Mouse (Mus musculus) lung, postnatal 25 days (tissue): ENCODE data around the gene Hormad2.

ENCODE experiments used
- DNase-seq: peaks from one replicate; pipeline ENCODE4 v3.0.0; 2022; ENCODE audit warnings: low spot score

The Hormad2 gene

DNA sequence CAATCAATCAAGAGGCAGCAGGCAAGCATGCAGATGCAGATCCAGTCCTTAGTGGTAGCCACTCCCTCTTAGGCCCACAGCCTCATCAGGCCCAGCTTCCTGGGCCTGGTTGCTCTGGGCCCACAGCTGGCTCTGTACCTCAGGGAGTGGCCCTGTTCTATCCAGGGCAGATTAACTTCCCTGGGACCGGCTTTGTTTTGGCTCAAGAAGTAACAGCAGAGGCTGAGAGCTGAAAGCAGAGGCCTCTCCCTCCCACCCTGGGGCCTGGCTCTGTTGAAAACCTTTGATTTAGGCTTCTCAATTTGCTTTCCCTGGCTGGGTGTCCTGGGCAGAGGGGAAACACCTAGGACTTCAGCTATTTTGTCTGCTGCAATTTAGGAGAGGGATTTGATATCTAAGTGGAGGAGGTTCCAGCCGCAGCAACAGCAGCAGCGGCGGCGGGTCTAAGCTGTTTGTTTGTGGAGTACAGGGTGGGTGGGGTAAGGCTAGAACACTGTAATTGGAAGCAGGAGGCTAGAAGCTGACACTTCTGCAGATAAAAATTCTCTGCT is 138.5 kb downstream of the Hormad2 start:
- DNase-seq, result no peak

DNA sequence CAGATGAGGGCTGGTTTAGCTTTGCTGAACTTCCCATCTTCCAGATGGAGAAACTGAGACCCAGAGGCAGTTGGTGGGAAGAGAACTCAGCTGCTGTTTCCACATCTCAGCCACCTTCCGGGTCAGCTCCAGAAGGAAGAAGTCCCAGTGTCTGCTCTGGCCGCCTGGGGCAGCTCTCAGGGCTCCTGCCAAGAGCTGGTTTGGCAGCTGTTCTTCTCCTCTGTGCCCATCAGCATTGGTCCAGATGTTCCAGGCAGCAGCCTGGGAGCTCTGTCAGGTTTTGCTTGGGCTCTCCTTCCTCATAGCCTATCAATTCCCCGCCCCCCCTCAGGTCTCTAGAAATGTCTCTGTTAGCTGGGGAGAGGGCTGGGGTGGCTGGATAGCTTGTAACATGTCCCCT is 140.2 kb downstream of the Hormad2 start:
- no peak for DNase-seq

DNA sequence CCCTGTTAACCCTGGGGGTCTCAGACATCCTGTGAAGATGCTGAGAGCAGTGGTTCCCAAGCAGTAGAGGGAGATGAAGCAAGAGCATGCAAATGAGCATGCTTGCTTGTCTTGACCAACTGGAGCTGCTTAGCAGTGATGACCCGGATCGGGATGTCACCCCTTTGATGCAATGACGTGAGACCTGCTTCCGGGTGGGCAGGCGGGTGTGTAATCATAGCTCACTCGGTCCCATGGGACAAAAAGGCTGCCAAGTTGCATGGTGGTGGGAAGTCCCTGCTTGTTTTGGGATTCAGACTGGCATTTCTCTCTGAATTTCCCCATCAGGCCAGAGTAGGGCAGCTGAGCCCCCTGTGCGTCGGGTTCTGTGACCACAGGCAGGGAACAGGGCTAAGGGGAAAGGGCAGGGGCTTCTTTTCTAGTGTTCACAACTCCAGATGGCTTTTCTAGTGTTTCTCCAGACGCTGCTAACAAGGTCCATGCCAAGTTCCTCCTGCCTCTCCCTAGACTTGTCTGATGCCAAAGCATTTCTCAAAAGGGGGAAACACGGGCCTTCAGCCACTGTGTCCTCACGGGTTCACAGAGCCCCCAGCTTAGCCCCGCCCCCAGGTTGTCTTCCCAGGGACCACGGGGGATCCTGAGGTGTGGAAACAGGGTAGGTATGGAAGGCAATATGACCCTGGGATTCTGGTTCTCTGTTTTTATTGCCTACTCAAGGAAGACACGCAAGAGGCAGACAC is 141.0 kb downstream of the Hormad2 start:
- DNase-seq, result no peak

GRCm38 (mm10) chr11:4299191-4299590 is 141.7 kb downstream of the Hormad2 start:
- DNase-seq, result no peak

DNA sequence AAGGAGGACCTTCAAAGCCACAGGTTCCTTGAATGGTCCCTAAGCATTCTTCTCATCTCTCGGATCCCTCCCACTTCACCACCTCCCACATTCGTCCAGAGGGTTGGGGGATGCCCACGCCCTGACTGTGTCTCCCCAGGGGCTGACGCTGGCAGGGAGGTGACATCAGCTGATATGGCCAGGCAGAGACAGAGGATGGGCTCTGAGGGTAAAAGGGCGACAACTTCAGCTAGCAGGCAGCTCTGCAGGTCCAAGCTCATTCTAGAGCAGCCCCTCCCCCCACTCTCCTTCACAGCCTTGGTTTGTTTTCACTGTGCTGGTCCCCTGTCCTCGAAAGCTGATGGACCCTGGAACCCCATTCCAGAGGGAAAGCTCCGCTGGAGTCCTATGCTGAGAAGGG is 142.3 kb downstream of the Hormad2 start:
- no peak for DNase-seq

DNA sequence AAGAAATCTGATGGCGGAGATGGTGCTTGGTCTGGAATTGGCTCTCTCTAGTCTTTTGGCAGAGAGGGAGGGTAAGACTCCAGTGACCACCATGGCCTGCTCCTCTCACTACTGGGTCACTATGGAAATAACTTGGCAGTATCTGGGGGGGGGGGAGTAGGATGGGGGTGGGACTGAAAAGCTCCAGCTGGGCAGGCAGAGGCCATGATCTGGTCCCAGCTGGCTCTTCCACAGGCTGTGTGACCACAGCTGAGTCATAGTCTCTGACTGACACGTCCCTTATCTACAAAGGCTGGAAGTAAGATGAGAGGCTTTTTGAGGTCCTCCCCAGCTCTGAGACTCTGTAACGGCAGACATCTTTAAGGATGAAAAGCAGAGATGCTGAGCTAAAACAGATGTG is 143.2 kb downstream of the Hormad2 start:
- DNase-seq, result no peak

DNA sequence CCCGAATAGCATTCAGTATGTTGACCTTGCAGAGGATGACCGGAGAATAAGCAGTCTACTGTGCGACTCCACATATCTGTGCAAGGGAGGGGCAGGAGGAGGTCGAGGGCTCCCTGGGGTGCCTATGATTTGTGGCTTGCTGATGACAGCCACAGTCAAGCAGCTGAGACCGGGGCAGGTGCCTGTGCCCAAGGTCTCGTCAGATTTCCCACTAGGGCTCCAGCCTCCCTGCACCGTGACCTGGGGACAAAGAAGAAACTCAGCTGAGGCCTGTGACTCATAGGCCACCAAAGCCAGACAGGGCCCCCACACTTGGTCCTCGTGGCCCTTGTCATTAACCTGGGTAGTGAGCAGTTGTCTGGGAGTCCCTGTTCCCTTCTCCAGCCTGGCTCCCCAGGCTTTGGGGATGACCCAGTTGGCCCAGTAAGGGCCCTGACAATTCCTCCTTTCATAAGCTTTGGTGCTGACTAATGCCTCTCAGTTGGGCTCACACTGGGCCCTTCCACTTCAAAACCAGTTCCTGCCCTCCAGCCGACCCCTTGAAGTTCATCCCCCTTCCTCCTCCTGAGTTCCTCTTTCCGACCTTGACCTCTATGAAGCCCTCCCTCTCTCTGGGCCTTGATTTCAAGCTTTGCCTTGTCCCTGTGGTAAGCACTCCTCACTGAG is 144.2 kb downstream of the Hormad2 start:
- DNase-seq, result no peak
